Mouse (Mus musculus): ENCODE data around the gene Npcd.

Gene Npcd

DNA sequence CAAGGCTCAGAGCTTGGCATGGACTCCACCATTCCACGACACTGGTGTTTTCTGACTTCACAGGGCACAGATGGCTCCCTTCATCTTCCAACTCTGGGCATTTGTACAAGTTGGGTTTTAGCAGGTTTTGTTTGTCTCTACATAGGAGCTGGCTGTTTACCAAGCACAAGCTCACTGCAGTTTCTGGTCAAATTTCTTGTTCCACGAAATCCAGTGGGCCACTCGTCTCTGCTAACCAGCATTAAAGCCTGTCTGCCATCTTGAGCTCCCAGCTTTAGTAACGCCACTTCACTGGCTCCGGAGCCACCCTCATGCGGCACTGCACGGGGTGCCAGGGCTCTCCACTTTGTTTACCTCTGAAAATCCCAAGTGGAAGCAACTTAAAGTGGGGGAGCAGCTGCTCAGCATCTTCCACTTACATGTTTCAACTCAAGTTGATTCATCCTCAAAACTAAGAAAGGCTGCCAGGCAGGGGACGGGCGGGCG is 67.4 kb downstream of the Npcd start:
- no peak for DNase-seq (ENCODE audit: low read depth, low spot score)

DNA sequence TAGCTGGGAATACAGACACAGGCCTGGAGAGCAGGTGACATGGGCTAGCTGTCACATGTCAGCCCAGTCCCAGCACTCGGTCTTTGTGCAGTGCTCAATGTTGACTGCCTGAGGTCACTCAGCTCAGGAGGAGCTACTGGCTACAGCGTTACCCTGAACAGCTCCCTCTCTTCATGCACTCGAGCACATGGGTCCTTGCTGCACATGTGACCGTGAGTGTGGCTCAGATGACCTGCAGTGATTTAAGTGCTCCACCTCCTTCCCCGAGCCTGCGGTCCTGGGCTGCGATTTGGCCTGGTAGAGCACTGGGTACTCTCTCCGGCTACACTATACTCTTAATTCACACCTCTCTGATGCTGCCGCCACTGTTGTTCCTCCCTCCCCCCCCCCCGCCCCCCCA is 67.9 kb downstream of the Npcd start:
- no peak for DNase-seq (ENCODE audit: low read depth, low spot score)

DNA sequence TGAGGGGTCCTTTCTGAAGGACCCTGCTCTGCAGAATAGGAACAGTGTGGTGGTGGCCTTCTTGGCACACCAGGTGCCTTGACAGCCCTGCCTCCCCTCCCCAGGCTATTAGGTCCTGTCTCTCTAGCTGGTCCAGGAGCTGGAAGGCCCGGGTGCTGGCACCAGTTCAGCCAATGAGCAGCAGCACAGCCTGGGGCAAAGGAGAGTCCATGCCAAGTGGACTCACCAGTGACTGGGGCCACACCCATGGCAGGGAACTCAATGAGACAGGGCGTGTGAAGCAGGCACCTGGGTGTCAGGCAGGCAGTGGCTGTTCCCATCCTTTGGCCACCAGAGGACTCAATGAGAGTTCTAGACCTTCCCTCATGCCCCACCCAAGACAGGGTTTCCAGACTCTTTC is 68.7 kb downstream of the Npcd start:
- no peak for DNase-seq (ENCODE audit: low read depth, low spot score)

DNA sequence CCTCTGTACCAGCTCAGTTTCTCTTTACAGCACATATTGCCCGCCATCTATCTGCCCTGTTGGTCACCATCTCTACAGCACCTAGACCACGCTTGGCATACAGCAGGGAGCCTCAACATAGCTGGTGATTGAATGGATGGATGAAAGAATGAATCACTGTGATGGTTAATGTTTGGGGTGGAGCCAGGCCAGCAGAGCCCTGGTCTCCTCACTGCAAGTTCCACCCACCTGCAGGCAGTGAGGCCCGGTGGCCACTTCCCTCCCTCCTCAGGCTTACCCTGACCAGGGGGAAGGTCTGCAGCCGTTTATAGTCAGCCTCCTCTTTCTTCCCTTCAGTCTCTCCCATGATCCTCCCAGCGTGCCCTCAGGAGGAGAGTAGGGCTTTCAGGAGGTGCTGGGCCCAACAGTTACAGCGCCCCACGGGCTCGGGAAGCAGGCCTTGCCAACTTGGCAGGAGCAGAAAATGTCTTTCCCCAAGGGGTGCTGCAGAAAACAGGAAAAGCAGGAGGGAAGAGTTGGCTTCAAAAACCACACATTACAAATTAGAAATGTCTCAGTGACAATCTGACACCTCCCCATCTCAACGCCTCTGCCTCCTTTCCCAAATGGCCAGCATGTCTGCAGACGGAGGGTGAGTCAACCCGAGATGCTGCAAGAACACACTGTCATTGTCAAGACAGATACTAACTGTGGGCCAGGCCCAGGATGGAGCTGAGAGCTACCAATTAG is 69.3 kb downstream of the Npcd start:
- no peak for DNase-seq (ENCODE audit: low read depth, low spot score)

DNA sequence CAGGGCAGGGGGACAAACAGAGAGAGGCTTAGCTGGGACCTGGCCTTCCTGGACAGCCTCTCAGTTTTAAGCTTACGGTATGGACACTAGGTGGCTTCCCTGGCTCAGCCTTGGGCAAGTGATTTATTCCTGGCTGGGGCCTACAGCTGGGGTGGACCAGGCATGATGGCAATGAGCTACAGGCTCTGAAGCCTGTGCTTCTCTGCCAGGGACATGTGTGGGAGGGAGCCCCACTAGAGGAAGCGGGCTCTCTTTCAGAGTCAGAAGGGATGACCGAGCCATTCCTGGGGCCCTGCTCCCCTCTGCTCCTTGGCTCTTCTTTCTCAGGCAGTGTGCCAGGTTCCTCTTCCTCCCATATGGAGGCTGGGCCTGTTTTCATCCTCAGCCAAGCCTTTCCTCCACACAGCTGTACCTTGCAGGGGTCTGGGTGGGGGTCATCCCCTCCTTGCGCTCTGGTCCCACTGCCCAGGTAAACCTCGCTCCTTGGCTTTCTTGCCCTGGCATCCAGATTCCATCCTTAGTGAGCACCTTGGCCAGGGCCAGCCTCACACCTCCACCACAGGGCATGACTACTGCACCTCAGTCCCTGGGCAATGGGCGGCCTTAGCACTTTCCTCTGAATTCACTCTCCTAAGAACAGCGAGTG is 70.3 kb downstream of the Npcd start:
- DNase-seq (ENCODE audit: low read depth, low spot score) = no peak

DNA sequence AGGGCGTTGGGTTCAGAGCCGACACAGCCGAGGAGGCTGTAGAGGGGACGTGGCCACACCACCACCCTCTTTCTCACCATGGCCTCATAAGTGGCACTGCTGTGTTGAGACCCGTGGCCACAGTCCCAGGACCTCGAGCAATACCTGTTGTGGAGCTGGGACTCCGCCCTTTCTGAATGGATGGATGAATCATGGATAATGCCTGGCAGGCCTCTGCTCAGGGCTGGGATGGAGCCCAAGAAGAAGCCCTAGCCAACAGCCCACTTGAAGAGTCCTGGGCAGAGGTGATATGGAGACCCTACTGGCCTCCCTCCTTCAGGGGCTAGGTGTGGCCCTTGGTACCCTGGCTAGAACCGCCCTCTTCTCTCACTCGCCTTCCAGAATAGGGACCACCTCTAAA is 71.0 kb downstream of the Npcd start:
- DNase-seq (ENCODE audit: low read depth, low spot score) = no peak

DNA sequence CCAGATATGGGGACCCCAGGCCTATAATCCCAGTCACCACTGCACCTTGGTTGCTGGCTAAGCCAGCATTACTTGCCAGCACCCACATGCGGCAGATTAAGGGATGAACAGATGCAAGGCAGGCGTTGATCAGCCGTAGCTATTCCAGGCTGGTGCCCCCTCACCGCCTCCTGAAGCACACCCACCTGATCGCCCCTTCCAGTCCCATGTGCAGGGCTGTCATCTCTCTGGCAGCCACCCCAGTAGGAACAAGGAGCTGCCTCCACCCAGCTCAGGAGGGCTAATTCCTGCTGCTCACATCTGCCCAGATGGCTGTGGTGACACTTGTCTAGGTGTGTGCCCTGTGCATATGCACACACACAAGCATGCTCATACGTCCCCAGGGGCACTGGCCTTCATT is 73.1 kb downstream of the Npcd start:
- no peak for DNase-seq (ENCODE audit: low read depth, low spot score)

DNA sequence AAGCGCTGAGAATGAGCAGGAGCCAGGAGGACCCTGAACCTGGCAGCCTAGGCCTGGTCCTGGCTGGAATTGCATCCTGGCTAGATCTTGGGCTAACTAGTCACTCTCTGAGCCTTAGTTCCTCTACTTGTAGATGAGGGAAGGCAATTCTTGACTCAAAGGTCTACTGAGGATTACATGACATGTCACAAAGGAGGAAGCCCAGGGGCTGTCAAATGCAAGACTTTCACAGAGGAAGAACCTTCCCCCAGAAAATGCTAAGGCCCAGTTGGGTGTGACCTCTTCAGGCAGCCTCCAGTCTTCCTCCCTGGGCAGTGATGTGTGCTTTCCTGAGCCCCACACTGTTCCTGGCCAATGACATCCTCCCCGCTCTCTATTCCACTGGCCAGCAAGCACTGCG is 76.9 kb downstream of the Npcd start:
- DNase-seq (ENCODE audit: low read depth, low spot score) = no peak

DNA sequence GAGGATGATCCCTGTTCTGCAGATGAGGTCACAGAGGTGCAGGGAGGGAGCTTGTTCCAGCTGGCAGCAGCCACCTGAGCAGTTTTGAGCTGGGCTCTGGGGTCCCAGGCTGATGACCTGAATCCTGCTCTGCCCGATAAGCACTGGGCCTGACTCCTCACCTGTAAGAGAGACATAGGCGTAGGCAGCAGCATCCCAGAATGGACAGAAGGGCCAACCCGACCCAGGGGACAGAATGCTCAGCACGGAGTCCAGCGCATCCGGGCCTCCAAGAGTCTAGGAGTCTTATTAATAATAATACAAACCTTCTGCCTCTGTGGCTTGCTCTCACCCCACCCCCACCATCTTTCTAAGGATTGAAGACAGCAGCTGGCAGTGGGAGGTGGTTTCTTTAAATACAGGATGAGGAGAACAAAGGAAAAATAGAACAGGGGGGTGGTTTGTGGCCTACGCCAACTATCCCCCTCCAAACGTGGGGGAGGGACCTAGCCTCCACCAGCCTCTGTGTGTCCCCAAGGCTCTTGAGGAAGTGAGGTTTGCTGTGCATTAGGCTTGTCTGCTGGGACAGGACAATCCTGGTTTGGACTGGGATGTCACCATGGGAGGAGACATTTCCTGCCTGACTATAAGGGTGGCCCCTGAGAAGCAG is 77.9 kb downstream of the Npcd start:
- no peak for DNase-seq (ENCODE audit: low read depth, low spot score)

DNA sequence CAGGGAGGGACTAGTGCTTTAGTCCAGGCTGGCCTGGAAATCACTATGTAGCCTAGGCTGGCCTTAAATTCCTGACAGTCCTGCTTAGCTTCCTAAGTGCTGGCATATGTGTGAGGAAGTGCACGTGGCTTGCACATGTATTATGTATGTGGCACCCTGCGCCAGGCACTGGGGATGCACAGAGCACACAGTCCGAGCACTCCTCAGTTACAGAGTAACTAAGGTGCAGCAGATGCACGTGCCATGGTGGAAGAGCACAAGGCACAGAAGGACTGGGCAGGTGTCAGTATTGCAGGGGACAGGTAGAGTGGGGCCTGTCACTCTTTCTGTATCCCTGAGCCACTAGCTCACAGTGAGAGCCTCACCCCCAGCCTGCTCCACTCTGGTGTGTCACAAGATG is 78.9 kb downstream of the Npcd start:
- DNase-seq (ENCODE audit: low read depth, low spot score) = no peak

DNA sequence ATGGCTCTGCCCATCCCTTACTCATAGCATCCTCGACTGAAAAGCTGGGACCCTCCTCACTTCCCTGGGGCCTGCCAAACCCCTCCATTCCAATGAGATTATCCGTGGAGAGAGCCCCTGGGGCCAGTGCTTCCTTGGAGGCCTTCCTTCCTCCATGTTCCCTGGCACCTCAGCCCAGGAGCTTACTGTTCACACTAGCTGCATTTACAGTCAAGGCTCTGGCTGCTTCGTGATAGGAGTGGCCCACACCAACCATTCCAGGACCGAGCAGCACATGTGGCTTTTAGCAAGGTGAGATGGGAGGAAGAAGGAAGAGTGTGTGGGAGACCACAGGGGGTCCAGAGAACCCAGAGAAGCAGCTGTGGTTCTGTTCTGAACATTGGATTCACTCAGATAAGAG is 80.2 kb downstream of the Npcd start:
- no peak for DNase-seq (ENCODE audit: low read depth, low spot score)

DNA sequence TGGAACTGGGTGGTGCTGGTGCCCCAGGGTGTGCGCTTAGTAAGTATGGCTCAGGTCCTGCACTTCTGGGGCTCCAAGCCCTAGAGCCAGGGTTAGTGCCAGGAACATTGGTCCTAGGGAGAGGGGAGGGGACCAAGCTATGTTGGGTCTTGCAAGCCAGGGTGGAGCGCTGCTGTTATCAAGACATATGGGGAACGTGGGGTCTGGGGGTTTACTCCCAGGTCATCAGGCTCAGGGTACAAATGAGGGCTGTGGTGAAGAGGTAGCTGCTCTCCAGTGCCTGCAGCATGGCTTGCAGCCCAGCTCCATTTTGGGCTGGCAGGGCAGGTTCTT is 80.7 kb downstream of the Npcd start:
- DNase-seq (ENCODE audit: low read depth, low spot score) = no peak

DNA sequence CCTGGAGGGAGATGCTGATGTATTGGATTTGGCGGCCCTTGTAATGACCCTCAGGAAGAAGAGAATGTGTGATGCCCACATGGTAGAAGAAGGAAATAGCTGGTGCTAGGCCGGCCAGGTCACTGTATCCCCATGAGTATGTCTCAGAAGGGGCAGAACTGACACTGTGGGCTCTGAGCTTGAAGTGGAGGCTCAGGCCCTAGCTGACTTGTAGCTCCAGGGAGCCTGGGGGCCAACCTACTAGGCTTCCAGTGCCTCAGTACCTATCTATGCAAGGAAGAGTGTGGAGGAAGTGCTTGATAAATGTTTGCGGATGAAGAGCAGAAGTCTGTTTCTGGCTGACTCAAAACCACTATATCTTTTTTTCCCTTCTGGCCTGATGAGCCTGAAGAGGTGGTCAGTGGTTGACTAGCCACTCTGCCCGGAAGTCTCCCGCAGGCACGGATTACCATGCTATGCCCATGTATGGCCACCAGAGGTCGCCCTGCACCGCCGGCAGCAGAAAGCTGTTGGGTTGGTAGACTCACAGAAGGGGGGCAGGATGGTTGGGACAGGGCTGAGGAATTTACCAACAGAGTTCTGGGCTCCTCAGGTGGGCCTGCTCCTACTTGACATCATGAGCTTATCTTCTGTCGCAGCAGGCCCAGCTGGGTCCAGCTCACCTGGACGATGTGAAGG is 81.2 kb downstream of the Npcd start:
- DNase-seq (ENCODE audit: low read depth, low spot score) = no peak

DNA sequence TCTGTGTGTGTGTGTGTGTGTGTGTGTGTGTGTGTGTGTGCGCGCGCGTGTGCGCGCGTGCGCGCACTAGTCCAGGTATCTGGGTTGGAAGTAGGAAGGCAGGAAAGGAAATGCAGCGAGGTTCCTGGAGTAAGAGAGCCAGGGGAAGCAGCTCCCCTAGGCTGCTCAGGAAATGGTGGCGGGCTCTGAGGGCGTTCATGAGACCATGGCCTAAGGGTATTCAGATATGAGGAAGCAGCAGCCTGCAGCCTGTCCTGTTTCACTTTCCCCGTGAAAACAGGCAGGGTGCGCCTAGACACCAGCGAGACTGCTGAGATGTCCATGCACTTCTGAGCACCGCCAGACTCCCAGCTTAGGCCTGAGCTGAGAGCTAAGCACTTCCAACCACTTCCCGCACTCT is 82.3 kb downstream of the Npcd start:
- no peak for DNase-seq (ENCODE audit: low read depth, low spot score)

DNA sequence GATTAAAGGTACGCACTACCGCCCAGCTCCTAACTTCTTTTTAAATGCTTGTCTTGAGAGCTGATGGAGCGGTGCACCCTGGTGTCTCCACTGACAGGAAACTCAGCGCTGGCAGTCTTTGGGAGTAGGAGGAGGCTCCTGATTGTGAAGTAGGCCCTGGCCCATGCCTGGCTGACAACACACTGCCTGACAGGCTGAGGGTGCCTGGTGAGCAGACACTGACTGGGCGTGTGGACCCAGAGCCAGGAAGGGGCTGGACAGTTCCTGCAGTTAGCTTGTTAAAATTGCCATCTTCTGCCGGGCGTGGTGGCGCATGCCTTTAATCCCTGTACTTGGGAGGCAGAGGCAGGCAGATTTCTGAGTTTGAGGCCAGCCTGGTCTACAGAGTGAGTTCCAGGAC is 83.8 kb downstream of the Npcd start:
- no peak for DNase-seq (ENCODE audit: low read depth, low spot score)

DNA sequence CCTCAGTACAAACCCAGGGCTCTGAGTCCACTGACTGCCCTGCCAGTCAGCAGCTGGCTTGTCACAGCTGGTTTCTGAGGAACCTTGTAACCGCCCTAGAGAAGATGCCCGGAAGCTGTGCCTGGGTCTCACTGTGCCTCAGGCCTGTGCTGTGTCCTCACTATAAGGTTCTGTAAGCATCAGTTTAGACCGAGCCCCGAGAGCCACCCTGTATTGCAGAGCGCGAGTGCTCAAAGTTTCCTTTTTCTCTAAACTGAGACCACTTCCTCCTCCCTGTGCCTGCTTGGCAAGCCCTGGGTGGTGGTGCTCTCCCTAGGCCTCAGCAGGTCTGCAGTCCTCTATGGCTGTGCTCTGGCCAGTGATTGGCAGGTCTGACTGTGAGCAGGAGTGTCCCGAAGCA is 84.9 kb downstream of the Npcd start:
- no peak for DNase-seq (ENCODE audit: low read depth, low spot score)

DNA sequence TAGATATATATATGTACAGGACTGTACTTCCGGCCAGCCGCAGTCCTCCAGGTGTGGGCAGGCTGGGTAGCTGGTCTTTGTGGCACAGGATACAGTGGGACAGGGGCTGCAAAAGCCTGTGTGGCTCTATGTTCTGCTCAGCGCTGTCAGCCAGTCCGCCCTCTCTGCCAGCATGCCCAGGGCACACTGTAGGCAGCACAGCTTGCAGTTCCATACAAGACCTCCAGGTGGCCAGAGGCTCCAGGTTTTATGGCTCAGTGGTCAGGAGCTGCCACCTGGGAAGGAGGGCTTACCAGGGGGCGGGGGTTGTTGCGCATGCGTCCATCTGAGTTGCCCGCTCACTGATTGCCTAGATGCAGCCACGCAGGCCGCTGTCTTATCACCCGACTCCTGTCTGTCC is 86.0 kb downstream of the Npcd start:
- no peak for DNase-seq (ENCODE audit: low read depth, low spot score)

DNA sequence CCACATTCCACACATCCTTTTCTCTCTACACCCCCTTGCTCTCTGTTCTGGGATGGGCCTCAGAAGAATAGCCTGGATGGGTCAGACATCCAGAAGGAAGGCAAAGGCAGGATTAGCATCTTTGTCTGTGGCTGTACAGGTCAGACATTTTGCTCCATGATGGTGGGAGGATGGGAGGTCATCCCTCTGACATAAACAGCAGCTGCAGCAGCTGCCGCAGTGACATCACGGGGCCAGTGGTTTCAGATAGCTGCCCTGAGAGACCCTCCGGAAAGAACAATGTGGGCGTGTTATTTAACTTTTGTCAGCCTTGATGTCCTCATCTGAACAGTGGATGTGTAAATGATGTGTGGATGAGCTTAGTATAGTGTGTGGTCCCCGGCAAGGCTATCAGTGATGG is 88.2 kb downstream of the Npcd start:
- DNase-seq (ENCODE audit: low read depth, low spot score) = no peak

DNA sequence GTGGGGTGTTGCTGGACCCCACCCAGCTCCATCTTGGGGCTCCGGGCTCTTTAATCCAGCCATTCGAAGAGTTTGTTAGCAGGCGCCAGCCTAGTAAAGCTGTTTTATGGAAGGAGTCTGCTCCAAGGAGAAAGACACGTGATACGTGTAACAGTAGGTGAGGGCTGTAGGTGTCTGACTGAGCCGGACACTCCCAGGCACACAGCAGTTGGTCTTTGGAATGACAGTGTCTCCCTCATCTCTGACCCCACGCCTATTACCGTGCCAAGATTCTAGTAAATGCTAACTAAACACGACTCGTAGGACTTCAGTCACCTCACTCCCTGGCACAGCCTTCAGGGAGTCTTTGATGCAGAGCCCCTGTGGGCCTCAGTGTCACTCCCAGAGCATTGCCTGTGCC is 88.7 kb downstream of the Npcd start:
- DNase-seq (ENCODE audit: low read depth, low spot score) = no peak

DNA sequence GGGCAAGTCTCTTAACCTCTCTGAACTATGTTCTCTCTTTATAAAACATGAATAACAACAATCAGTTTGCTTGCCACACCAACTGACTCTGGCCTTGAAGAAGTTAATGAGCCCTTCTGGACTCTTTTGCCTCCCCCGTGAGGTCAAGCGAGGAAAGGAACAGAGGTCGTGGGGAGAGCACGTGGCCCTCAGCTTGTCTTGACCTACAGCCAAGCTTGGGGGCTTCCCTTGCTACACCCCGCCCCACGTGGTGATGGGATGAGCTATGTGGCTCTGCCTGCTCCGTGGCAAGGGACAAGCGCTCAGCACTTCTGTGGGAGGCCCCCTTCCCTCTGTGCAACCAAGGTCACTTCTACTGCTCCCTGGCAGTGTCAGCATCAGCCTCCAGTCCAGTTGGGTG is 89.3 kb downstream of the Npcd start:
- DNase-seq (ENCODE audit: low read depth, low spot score) = no peak

DNA sequence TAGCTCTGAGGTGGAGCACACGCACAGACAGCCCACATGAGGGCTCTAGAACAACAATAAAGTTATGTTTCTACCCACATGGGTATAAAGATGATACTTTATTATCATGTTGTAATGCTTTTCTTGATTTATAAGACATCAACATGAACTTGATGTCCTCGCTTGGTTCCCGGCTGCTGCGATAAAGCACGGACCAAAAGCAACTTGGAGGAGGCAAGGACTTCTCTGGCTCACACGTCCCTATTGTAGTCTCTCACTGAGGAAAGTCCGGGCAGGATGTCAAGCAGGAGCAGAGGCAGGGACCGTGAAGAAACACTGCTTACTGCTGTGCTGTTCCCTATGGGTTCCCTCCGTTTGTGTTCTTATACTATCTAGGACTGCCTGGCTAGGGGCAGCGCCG is 90.0 kb downstream of the Npcd start:
- no peak for DNase-seq (ENCODE audit: low read depth, low spot score)

DNA sequence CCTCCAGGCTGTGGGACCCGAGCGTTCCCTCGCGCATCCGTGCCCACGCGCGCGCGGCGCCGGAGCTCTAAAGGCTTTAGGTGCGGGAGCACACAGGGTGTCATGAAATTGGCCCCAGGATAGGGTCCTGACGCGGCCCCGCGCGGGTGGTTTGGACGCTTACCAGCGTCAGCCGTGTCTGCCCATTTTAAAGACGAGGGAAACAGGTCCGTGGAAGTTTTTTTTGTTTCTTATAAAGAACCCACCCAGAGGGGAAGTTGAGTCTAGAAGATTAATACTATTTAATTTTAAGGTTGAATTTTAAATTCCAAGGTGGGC is 91.4 kb downstream of the Npcd start:
- DNase-seq (ENCODE audit: low read depth, low spot score) = no peak
